Mouse (Mus musculus): ENCODE measurements around the gene Zfp119b. TPM values are rescaled to one million over a fixed set of nuclear protein-coding genes. Genes with fewer than 3 reads are reported as not detected.

Zfp119b gene
- polyA plus RNA-seq, 1 experiment from 2014 or later, result 6.1 TPM

GRCm38 (mm10) chr17:55959946-55960740 lies 10.8 kb upstream of the Zfp119b start:
- 83% methylated on average over 10 of the region's 10 CpGs for WGBS
- Histone ChIP-seq H3K27me3 (ENCODE audit: control insufficient read depth, insufficient read depth, low read length) (no peaks in the 10 kb centered on the region), H3K4me3 (ENCODE audit: low read depth, low read length) (peak overlapping the region; percentile 47), H3K9ac (ENCODE audit: low read length) (peak overlapping the region; percentile 16; the same call in 1 of the 2 replicates), H3K4me2 (ENCODE audit: low read depth) (peak overlapping the region; percentile 42), H3K36me3 (ENCODE audit: control insufficient read depth, insufficient read depth, low read length) (peaks cover 2% of the 10 kb centered on the region), H3K9me3 (ENCODE audit: control insufficient read depth, low read length) (no peaks in the 10 kb centered on the region), H3K27ac (ENCODE audit: low read depth, low read length) (0 out of 2 replicates have a peak overlapping the region, but pooled peaks have one; percentile 91), H3K4me1 (ENCODE audit: control insufficient read depth, insufficient read depth, low read length) (peaks cover 3% of the 10 kb centered on the region; the same call in 1 of the 2 replicates)
- DNase-seq (ENCODE audit: low spot score) (no peak), ATAC-seq (ENCODE audit: insufficient read depth, low FRiP score, low TSS enrichment) (no peak)

- Histone ChIP-seq H3K9me3 (ENCODE audit: control insufficient read depth, low read length) (no peaks in the 10 kb centered on the region), H3K4me3 (ENCODE audit: low read depth, low read length) (peak within 1 kb of the TSS; percentile 47), H3K4me2 (ENCODE audit: low read depth) (peak within 1 kb of the TSS; percentile 43), H3K27me3 (ENCODE audit: control insufficient read depth, insufficient read depth, low read length) (no peaks in the 10 kb centered on the region), H3K9ac (ENCODE audit: low read length) (peak within 1 kb of the TSS; percentile 55), H3K36me3 (ENCODE audit: control insufficient read depth, insufficient read depth, low read length) (no peaks in the 10 kb centered on the region; the same call in 1 of the 2 replicates), H3K4me1 (ENCODE audit: control insufficient read depth, insufficient read depth, low read length) (peaks cover 3% of the 10 kb centered on the region; the same call in 1 of the 2 replicates), H3K27ac (ENCODE audit: low read depth, low read length) (peak within 1 kb of the TSS; percentile 91)
- peak; percentile 95 for DNase-seq (ENCODE audit: low spot score)
- peak; percentile 88 for ATAC-seq (ENCODE audit: insufficient read depth, low FRiP score, low TSS enrichment)
- WGBS, result 0% methylated on average over 45 of the region's 46 CpGs
Measured at GRCm38 (mm10) chr17:55958918-55959728, 9.8 kb upstream of the Zfp119b start, which contains the start of gene Yju2. TSS of gene Yju2 (plus strand) at chr17:55959099.

- peak overlapping the region; percentile 1; the same call in 1 of the 2 replicates for H3K27ac ChIP-seq (ENCODE audit: low read depth, low read length)
- DNase-seq (ENCODE audit: low spot score) (no peak), ATAC-seq (ENCODE audit: insufficient read depth, low FRiP score, low TSS enrichment) (no peak)
- no peaks in the 10 kb centered on the region for H3K9me3 ChIP-seq (ENCODE audit: control insufficient read depth, low read length)
- H3K4me2 ChIP-seq (ENCODE audit: low read depth), result peak overlapping the region; percentile 43
- H3K36me3 ChIP-seq (ENCODE audit: control insufficient read depth, insufficient read depth, low read length), result no peaks in the 10 kb centered on the region; the same call in 1 of the 2 replicates
- H3K4me1 ChIP-seq (ENCODE audit: control insufficient read depth, insufficient read depth, low read length), result peaks cover 3% of the 10 kb centered on the region; the same call in 1 of the 2 replicates
- H3K9ac ChIP-seq (ENCODE audit: low read length), result peak overlapping the region; percentile 55
- H3K4me3 ChIP-seq (ENCODE audit: low read depth, low read length), result peak overlapping the region; percentile 47
- H3K27me3 ChIP-seq (ENCODE audit: control insufficient read depth, insufficient read depth, low read length), result no peaks in the 10 kb centered on the region
- WGBS, result 30% methylated on average over 2 of the region's 2 CpGs
Measured at GRCm38 (mm10) chr17:55958584-55958886, 9.2 kb upstream of the Zfp119b start.

GRCm38 (mm10) chr17:55957726-55958583 lies 8.7 kb upstream of the Zfp119b start:
- H3K4me3 ChIP-seq (ENCODE audit: low read depth, low read length), result peak overlapping the region; percentile 47
- ATAC-seq (ENCODE audit: insufficient read depth, low FRiP score, low TSS enrichment) (no peak), DNase-seq (ENCODE audit: low spot score) (no peak)
- H3K4me1 ChIP-seq (ENCODE audit: control insufficient read depth, insufficient read depth, low read length), result peaks cover 3% of the 10 kb centered on the region; the same call in 1 of the 2 replicates
- H3K36me3 ChIP-seq (ENCODE audit: control insufficient read depth, insufficient read depth, low read length), result no peaks in the 10 kb centered on the region; the same call in 1 of the 2 replicates
- no peak overlapping the region for H3K27ac ChIP-seq (ENCODE audit: low read depth, low read length)
- no peaks in the 10 kb centered on the region for H3K27me3 ChIP-seq (ENCODE audit: control insufficient read depth, insufficient read depth, low read length)
- H3K9ac ChIP-seq (ENCODE audit: low read length), result peak overlapping the region; percentile 55
- H3K4me2 ChIP-seq (ENCODE audit: low read depth), result peak overlapping the region; percentile 43
- 78% methylated on average over 13 of the region's 13 CpGs for WGBS
- no peaks in the 10 kb centered on the region for H3K9me3 ChIP-seq (ENCODE audit: control insufficient read depth, low read length)

GRCm38 (mm10) chr17:55957168-55957567 lies 7.9 kb upstream of the Zfp119b start:
- WGBS, result 14% methylated on average over 9 of the region's 9 CpGs
- H3K36me3 ChIP-seq (ENCODE audit: control insufficient read depth, insufficient read depth, low read length), result no peaks in the 10 kb centered on the region; the same call in 1 of the 2 replicates
- no peak overlapping the region for H3K27ac ChIP-seq (ENCODE audit: low read depth, low read length)
- H3K4me3 ChIP-seq (ENCODE audit: low read depth, low read length), result no peak overlapping the region
- H3K4me1 ChIP-seq (ENCODE audit: control insufficient read depth, insufficient read depth, low read length), result peaks cover 3% of the 10 kb centered on the region; the same call in 1 of the 2 replicates
- no peak overlapping the region for H3K4me2 ChIP-seq (ENCODE audit: low read depth)
- peak; percentile 38; the same call in 1 of the 2 replicates for ATAC-seq (ENCODE audit: insufficient read depth, low FRiP score, low TSS enrichment)
- no peak overlapping the region for H3K9ac ChIP-seq (ENCODE audit: low read length)
- peak; percentile 81 for DNase-seq (ENCODE audit: low spot score)
- H3K27me3 ChIP-seq (ENCODE audit: control insufficient read depth, insufficient read depth, low read length), result no peaks in the 10 kb centered on the region
- H3K9me3 ChIP-seq (ENCODE audit: control insufficient read depth, low read length), result no peaks in the 10 kb centered on the region

- Histone ChIP-seq H3K9ac (ENCODE audit: low read length) (peak overlapping the region; percentile 38; the same call in 1 of the 2 replicates), H3K4me2 (ENCODE audit: low read depth) (peak overlapping the region; percentile 60), H3K27me3 (ENCODE audit: control insufficient read depth, insufficient read depth, low read length) (no peaks in the 10 kb centered on the region), H3K9me3 (ENCODE audit: control insufficient read depth, low read length) (no peaks in the 10 kb centered on the region), H3K27ac (ENCODE audit: low read depth, low read length) (no peak overlapping the region), H3K4me1 (ENCODE audit: control insufficient read depth, insufficient read depth, low read length) (peaks cover 3% of the 10 kb centered on the region; the same call in 1 of the 2 replicates), H3K4me3 (ENCODE audit: low read depth, low read length) (peak overlapping the region; percentile 32), H3K36me3 (ENCODE audit: control insufficient read depth, insufficient read depth, low read length) (no peaks in the 10 kb centered on the region; the same call in 1 of the 2 replicates)
- DNase-seq (ENCODE audit: low spot score) (no peak), ATAC-seq (ENCODE audit: insufficient read depth, low FRiP score, low TSS enrichment) (no peak)
- 34% methylated on average over 6 of the region's 6 CpGs for WGBS
Measured at GRCm38 (mm10) chr17:55956591-55956990, 7.3 kb upstream of the Zfp119b start.

GRCm38 (mm10) chr17:55956129-55956528 lies 6.8 kb upstream of the Zfp119b start:
- ATAC-seq (ENCODE audit: insufficient read depth, low FRiP score, low TSS enrichment) (0 out of 2 replicates have a peak, but pooled peaks have one; percentile 6), DNase-seq (ENCODE audit: low spot score) (peak; percentile 75)
- Histone ChIP-seq H3K9ac (ENCODE audit: low read length) (peak overlapping the region; percentile 38), H3K4me2 (ENCODE audit: low read depth) (peak overlapping the region; percentile 60), H3K36me3 (ENCODE audit: control insufficient read depth, insufficient read depth, low read length) (no peaks in the 10 kb centered on the region), H3K4me1 (ENCODE audit: control insufficient read depth, insufficient read depth, low read length) (peaks cover 3% of the 10 kb centered on the region; the same call in 1 of the 2 replicates), H3K9me3 (ENCODE audit: control insufficient read depth, low read length) (no peaks in the 10 kb centered on the region), H3K27me3 (ENCODE audit: control insufficient read depth, insufficient read depth, low read length) (no peaks in the 10 kb centered on the region), H3K4me3 (ENCODE audit: low read depth, low read length) (peak overlapping the region; percentile 32), H3K27ac (ENCODE audit: low read depth, low read length) (no peak overlapping the region)
- WGBS, result 2% methylated on average over 26 of the region's 26 CpGs

- H3K9me3 ChIP-seq (ENCODE audit: control insufficient read depth, low read length), result no peaks in the 10 kb centered on the region
- no peak overlapping the region for H3K4me3 ChIP-seq (ENCODE audit: low read depth, low read length)
- WGBS, result 35% methylated on average over 16 of the region's 16 CpGs
- ATAC-seq (ENCODE audit: insufficient read depth, low FRiP score, low TSS enrichment) (no peak), DNase-seq (ENCODE audit: low spot score) (no peak)
- no peak overlapping the region for H3K4me2 ChIP-seq (ENCODE audit: low read depth)
- no peaks in the 10 kb centered on the region for H3K36me3 ChIP-seq (ENCODE audit: control insufficient read depth, insufficient read depth, low read length)
- H3K9ac ChIP-seq (ENCODE audit: low read length), result no peak overlapping the region
- no peaks in the 10 kb centered on the region for H3K4me1 ChIP-seq (ENCODE audit: control insufficient read depth, insufficient read depth, low read length)
- no peaks in the 10 kb centered on the region for H3K27me3 ChIP-seq (ENCODE audit: control insufficient read depth, insufficient read depth, low read length)
- H3K27ac ChIP-seq (ENCODE audit: low read depth, low read length), result no peak overlapping the region
Measured at GRCm38 (mm10) chr17:55954229-55954628, 4.9 kb upstream of the Zfp119b start.
